Mouse (Mus musculus) embryonic fibroblast, embryonic 13.5 days (primary cell): ENCODE measurements around the gene Kcna2. TPM values are rescaled to one million over a fixed set of nuclear protein-coding genes. Genes with fewer than 3 reads are reported as not detected.

Experiments
- H3K27ac ChIP-seq: 2 replicates; pipeline ENCODE4 v1.5.1; 2012; ENCODE audit warnings: low read length, control low read depth, inconsistent platforms; ENCODE audit not compliant: insufficient read depth
- H3K4me1 ChIP-seq: 2 replicates; pipeline ENCODE4 v1.6.1; 2011; ENCODE audit warnings: low read length; ENCODE audit not compliant: control insufficient read depth, insufficient read depth
- H3K4me3 ChIP-seq: 2 replicates; pipeline ENCODE4 v1.5.1; 2011; ENCODE audit warnings: mild to moderate bottlenecking, control low read depth, low read length; ENCODE audit not compliant: insufficient read depth
- CTCF ChIP-seq: IDR thresholded peaks from 2 replicates; pipeline ENCODE4 v1.5.1; 2011; ENCODE audit warnings: mild to moderate bottlenecking, control low read depth, low read length, moderate library complexity, borderline replicate concordance; ENCODE audit not compliant: insufficient read depth
- POLR2A ChIP-seq: IDR thresholded peaks from 2 replicates; pipeline ENCODE4 v1.6.1; 2011; ENCODE audit warnings: low read depth, mild to moderate bottlenecking, control low read depth, low read length, moderate library complexity
- polyA plus RNA-seq: library from polyadenylated mRNA; stranded (reverse); fragments of >200 nt; gene quantifications from 2 replicates; pipeline ENCODE4 v1.2.4, GENCODE M21; 2011; ENCODE audit warnings: low read depth; ENCODE audit not compliant: missing spikeins, insufficient read length

The Kcna2 gene
- polyA plus RNA-seq: 0.07 TPM in 1 of 2 replicates, not detected in the other

- Histone ChIP-seq H3K4me1 (no peaks in the 10 kb centered on the region), H3K27ac (no peak within 1 kb of the TSS), H3K4me3 (peak within 1 kb of the TSS; percentile 35)
- TF ChIP-seq POLR2A: no peak
- no peak for TF ChIP-seq CTCF
Observed at GRCm38 (mm10) chr3:107100811-107101455, at the start of gene Kcna2. Gene Kcna2, plus strand, starts transcription at chr3:107101146.

- no peak overlapping the region for H3K27ac ChIP-seq
- no peak for TF ChIP-seq POLR2A
- TF ChIP-seq CTCF: no peak
- peaks cover 3% of the 10 kb centered on the region for H3K4me1 ChIP-seq
- no peak overlapping the region for H3K4me3 ChIP-seq
Observed at GRCm38 (mm10) chr3:107061468-107061867, 39.5 kb upstream of the Kcna2 start.

- TF ChIP-seq CTCF: no peak
- Histone ChIP-seq H3K4me3 (no peak overlapping the region), H3K27ac (no peak overlapping the region), H3K4me1 (peaks cover 3% of the 10 kb centered on the region)
Observed at GRCm38 (mm10) chr3:107062771-107063170, 38.2 kb upstream of the Kcna2 start.

GRCm38 (mm10) chr3:107065510-107066095, 35.3 kb upstream of the Kcna2 start:
- Histone ChIP-seq H3K4me3 (no peak overlapping the region), H3K4me1 (peaks cover 3% of the 10 kb centered on the region), H3K27ac (no peak overlapping the region)
- TF ChIP-seq CTCF (no peak), POLR2A (no peak)

- Histone ChIP-seq H3K27ac (no peak overlapping the region), H3K4me3 (no peak overlapping the region), H3K4me1 (peaks cover 3% of the 10 kb centered on the region)
- TF ChIP-seq POLR2A: no peak
- no peak for TF ChIP-seq CTCF
Observed at GRCm38 (mm10) chr3:107066165-107066850, 34.6 kb upstream of the Kcna2 start.

GRCm38 (mm10) chr3:107067245-107067644, 33.7 kb upstream of the Kcna2 start:
- Histone ChIP-seq H3K4me3 (no peak overlapping the region), H3K27ac (no peak overlapping the region), H3K4me1 (peaks cover 3% of the 10 kb centered on the region)
- no peak for TF ChIP-seq CTCF
- TF ChIP-seq POLR2A: no peak

GRCm38 (mm10) chr3:107073863-107074262, 27.1 kb upstream of the Kcna2 start:
- Histone ChIP-seq H3K4me3 (no peak overlapping the region), H3K4me1 (no peaks in the 10 kb centered on the region), H3K27ac (no peak overlapping the region)
- TF ChIP-seq POLR2A (no peak), CTCF (no peak)

GRCm38 (mm10) chr3:107075705-107076104, 25.2 kb upstream of the Kcna2 start:
- H3K4me1 ChIP-seq: no peaks in the 10 kb centered on the region
- no peak overlapping the region for H3K27ac ChIP-seq
- no peak overlapping the region for H3K4me3 ChIP-seq
- TF ChIP-seq POLR2A (no peak), CTCF (no peak)

GRCm38 (mm10) chr3:107076658-107077057, 24.3 kb upstream of the Kcna2 start:
- Histone ChIP-seq H3K27ac (no peak overlapping the region), H3K4me3 (no peak overlapping the region), H3K4me1 (no peaks in the 10 kb centered on the region)
- TF ChIP-seq POLR2A (no peak), CTCF (no peak)

GRCm38 (mm10) chr3:107077101-107077500, 23.8 kb upstream of the Kcna2 start:
- TF ChIP-seq CTCF (no peak), POLR2A (no peak)
- no peak overlapping the region for H3K4me3 ChIP-seq
- H3K27ac ChIP-seq: no peak overlapping the region
- no peaks in the 10 kb centered on the region for H3K4me1 ChIP-seq

- TF ChIP-seq CTCF (no peak), POLR2A (no peak)
- Histone ChIP-seq H3K4me3 (no peak overlapping the region), H3K27ac (no peak overlapping the region), H3K4me1 (no peaks in the 10 kb centered on the region)
Observed at GRCm38 (mm10) chr3:107080803-107081202, 20.1 kb upstream of the Kcna2 start.
